In the genomic region with DNA sequence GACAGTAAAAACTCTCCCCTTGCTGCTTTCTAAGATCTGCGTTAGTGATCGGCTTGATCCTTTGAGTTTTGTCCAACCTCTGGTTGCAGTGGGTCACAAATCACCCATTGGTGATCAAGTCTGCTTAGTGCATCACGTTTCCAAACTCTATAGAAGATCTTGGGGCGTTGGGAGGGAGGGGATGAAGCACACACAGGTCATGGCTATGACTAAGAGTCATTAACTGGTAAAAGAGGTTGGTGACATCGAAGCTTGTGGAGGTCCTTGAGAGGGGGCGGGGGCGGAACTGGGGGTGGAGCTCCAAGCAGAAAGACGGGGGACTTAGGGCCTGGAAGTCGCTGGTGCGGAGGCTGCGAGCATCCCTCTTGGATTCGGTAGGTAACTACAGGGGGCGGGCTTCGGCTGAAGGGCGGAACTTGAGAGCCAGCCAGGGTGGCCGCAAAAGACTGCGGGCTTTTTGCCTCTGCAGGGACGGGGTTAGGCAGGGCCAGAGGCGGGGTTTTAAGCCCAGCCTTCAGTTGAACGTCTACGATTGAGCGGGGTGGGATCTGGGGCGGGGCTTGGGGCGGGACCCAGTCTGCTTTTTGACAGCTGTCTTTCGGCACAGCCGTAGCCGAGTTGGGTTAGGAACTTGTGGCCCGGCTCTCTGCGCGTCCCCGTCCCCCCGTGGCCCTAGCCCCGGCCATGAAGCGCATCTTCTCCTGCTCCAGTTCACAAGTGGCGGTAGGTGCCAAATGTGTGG, we compare ENCODE assay signal across 8 mouse cellular contexts. TPM values are rescaled to one million over a fixed set of nuclear protein-coding genes. Genes with fewer than 3 reads are reported as not detected.
A peak's percentile ranks its signal among the peaks of the same experiment; 100 is the strongest.
DNase-seq lines count a peak whose midpoint lies in the region; ATAC-seq lines count a peak whose summit lies in the region.

Gene Ankrd35, plus strand, starts transcription at position 405 of the 742 bp plus-strand sequence.

- 6% methylated on average over 35 of the region's 35 CpGs for WGBS in heart, embryonic 12.5 days
- 2% methylated on average over 35 of the region's 35 CpGs for WGBS in kidney, embryonic 16.5 days

- H3K4me1 ChIP-seq in erythroblast, embryonic 14.5 days (ENCODE audit: control insufficient read depth), result peaks cover 11% of the 10 kb centered on the region
- peaks cover 6% of the 10 kb centered on the region for H3K4me1 ChIP-seq in heart, embryonic 12.5 days (replicated peaks)
- H3K4me1 ChIP-seq in kidney, embryonic 16.5 days (ENCODE audit: insufficient read depth, low read length), result peaks cover 18% of the 10 kb centered on the region

- peak; percentile 90 for ATAC-seq in heart, embryonic 12.5 days (ENCODE audit: insufficient number of reproducible peaks, low FRiP score)
- ATAC-seq in kidney, embryonic 16.5 days (ENCODE audit: low FRiP score, low TSS enrichment), result peak; percentile 96
- ATAC-seq in monocyte, adult 5-6 weeks (replicated peaks; ENCODE audit: insufficient number of reproducible peaks, low FRiP score, low TSS enrichment, poor library complexity, severe bottlenecking), result peak; percentile 96

- no peaks in the 10 kb centered on the region for H3K9me3 ChIP-seq in erythroblast, embryonic 14.5 days (ENCODE audit: control insufficient read depth, low read length)
- no peaks in the 10 kb centered on the region for H3K9me3 ChIP-seq in heart, embryonic 12.5 days (replicated peaks)
- no peaks in the 10 kb centered on the region for H3K9me3 ChIP-seq in kidney, embryonic 16.5 days (ENCODE audit: low read length)

- peak; percentile 93 for DNase-seq in CD4-positive helper T cell, adult 2 months (ENCODE audit: low read depth, low spot score)
- DNase-seq in brain, embryonic 18.5 days (ENCODE audit: low read depth, low spot score), result peak; percentile 30
- peak; percentile 88 for DNase-seq in liver
- peak; percentile 72 to 83 for DNase-seq in spleen, postnatal 4 days (ENCODE audit: low spot score in 2 of 2)

- no peak within 1 kb of the TSS for H3K27ac ChIP-seq in heart, embryonic 12.5 days (ENCODE audit: poor library complexity, severe bottlenecking)
- H3K27ac ChIP-seq in kidney, embryonic 16.5 days (ENCODE audit: low read length), result 0 out of 2 replicates have a peak within 1 kb of the TSS, but pooled peaks have one; percentile 7

- H3K4me2 ChIP-seq in heart, embryonic 12.5 days, result peak within 1 kb of the TSS; percentile 80
- peak within 1 kb of the TSS; percentile 78 for H3K4me2 ChIP-seq in kidney, embryonic 16.5 days (replicated peaks; ENCODE audit: low read depth, low read length)

- H3K9ac ChIP-seq in heart, embryonic 12.5 days, result peak within 1 kb of the TSS; percentile 52
- 0 out of 2 replicates have a peak within 1 kb of the TSS, but pooled peaks have one; percentile 18 for H3K9ac ChIP-seq in kidney, embryonic 16.5 days (replicated peaks; ENCODE audit: low read length)

- H3K4me3 ChIP-seq in erythroblast, embryonic 14.5 days (replicated peaks), result peak within 1 kb of the TSS; percentile 52
- peak within 1 kb of the TSS; percentile 46 for H3K4me3 ChIP-seq in heart, embryonic 12.5 days
- H3K4me3 ChIP-seq in kidney, embryonic 16.5 days (ENCODE audit: low read length), result peak within 1 kb of the TSS; percentile 43

- H3K27me3 ChIP-seq in erythroblast, embryonic 14.5 days (ENCODE audit: control insufficient read depth), result peaks cover 29% of the 10 kb centered on the region
- peaks cover 9% of the 10 kb centered on the region for H3K27me3 ChIP-seq in heart, embryonic 12.5 days (replicated peaks)
- H3K27me3 ChIP-seq in kidney, embryonic 16.5 days (ENCODE audit: insufficient read depth, low read length), result no peaks in the 10 kb centered on the region

- no peaks in the 10 kb centered on the region for H3K36me3 ChIP-seq in erythroblast, embryonic 14.5 days (ENCODE audit: control insufficient read depth)
- no peaks in the 10 kb centered on the region for H3K36me3 ChIP-seq in heart, embryonic 12.5 days
- H3K36me3 ChIP-seq in kidney, embryonic 16.5 days (ENCODE audit: insufficient read depth, low read length), result no peaks in the 10 kb centered on the region

RNA-seq across cellular contexts. Expression of gene Ankrd35, which starts in this region (rescaled TPM):
- 0.02 TPM in 1 of 2 replicates, not detected in the other for polyA plus RNA-seq in erythroblast, embryonic 14.5 days (2012)
- 0.17 and 0.23 TPM in 2 replicates for polyA plus RNA-seq in heart, embryonic 12.5 days (2016; fragmentation: Nextera tagmentation; extraction: Ambion mirVana)
- 1.2 and 1.6 TPM in 2 replicates for polyA plus RNA-seq in kidney, embryonic 16.5 days (2015; fragmentation: Nextera tagmentation; extraction: Ambion mirVana)
- 0.21 to 0.68 TPM (median 0.38 TPM) in 3 replicates for total RNA-seq in monocyte, adult 5-6 weeks (2017)

Comparison
In these comparisons a context has a peak if more than half of its experiments do, and no peak if none do; other contexts are left out.
1. Peak in ATAC-seq, H3K4me3 ChIP-seq, H3K9ac ChIP-seq and H3K4me2 ChIP-seq in heart, embryonic 12.5 days; RNA of the gene not detected or under 1 TPM.
2. Peak in ATAC-seq in monocyte, adult 5-6 weeks; RNA of the gene not detected or under 1 TPM.
3. DNase-seq: peak in every context shown above with its lines; median percentile 93 in CD4-positive helper T cell, adult 2 months; 88 in liver; 78 in spleen, postnatal 4 days; 30 in brain, embryonic 18.5 days.